Mouse (Mus musculus) C2C12 (cell line): ENCODE measurements at regions not wholly inside any gene's neighbourhood (a gene's known extent, or its start where the extent isn't known, plus 50 kb on each side); places are given as distances from the start of the nearest gene placed in this dataset.

Source experiments
- H3K27me3 ChIP-seq: one replicate; pipeline ENCODE4 v1.6.1; 2011; ENCODE audit not compliant: control insufficient read depth, insufficient read depth, insufficient read length
- H3K36me3 ChIP-seq: one replicate; pipeline ENCODE4 v1.6.1; 2011; ENCODE audit not compliant: control insufficient read depth, insufficient read depth
- H3K4me3 ChIP-seq: one replicate; pipeline ENCODE4 v1.5.1; 2011; ENCODE audit warnings: mild to moderate bottlenecking, control low read depth; ENCODE audit not compliant: poor library complexity, insufficient read depth, severe bottlenecking
- H3K79me2 ChIP-seq: one replicate; pipeline ENCODE4 v1.6.1; 2011; ENCODE audit not compliant: control insufficient read depth, insufficient read depth
- H3K79me3 ChIP-seq: one replicate; pipeline ENCODE4 v1.6.1; 2011; ENCODE audit warnings: low read depth, control low read depth
- H3ac ChIP-seq: one replicate; pipeline ENCODE3; 2011; ENCODE audit warnings: low read depth; ENCODE audit not compliant: control insufficient read depth, insufficient read length
- CEBPB ChIP-seq: IDR thresholded peaks from one replicate; pipeline ENCODE4 v1.6.1; 2011; ENCODE audit warnings: low read depth, mild to moderate bottlenecking, control low read depth, moderate library complexity
- CTCF ChIP-seq: IDR thresholded peaks from one replicate; pipeline ENCODE4 v1.5.1; 2011; ENCODE audit not compliant: control insufficient read depth, insufficient read depth, insufficient read length
- FOSL1 ChIP-seq: IDR thresholded peaks from one replicate; pipeline ENCODE4 v1.8.0; 2011; ENCODE audit warnings: mild to moderate bottlenecking, low read length; ENCODE audit not compliant: poor library complexity, insufficient read depth, severe bottlenecking
- MAX ChIP-seq: IDR thresholded peaks from one replicate; pipeline ENCODE4 v1.6.1; 2011; ENCODE audit warnings: mild to moderate bottlenecking, control low read depth
- MYOD1 ChIP-seq: IDR thresholded peaks from one replicate; pipeline ENCODE4 v1.6.1; 2011; ENCODE audit warnings: low read depth; ENCODE audit not compliant: control insufficient read depth, insufficient read length
- MYOG ChIP-seq: IDR thresholded peaks from one replicate; pipeline ENCODE4 v1.6.1; 2011; ENCODE audit not compliant: control insufficient read depth, insufficient read length; ENCODE audit errors: extremely low read depth
- USF1 ChIP-seq: IDR thresholded peaks from one replicate; pipeline ENCODE4 v1.6.1; 2011; ENCODE audit warnings: low read depth, mild to moderate bottlenecking, control low read depth, moderate library complexity

DNA sequence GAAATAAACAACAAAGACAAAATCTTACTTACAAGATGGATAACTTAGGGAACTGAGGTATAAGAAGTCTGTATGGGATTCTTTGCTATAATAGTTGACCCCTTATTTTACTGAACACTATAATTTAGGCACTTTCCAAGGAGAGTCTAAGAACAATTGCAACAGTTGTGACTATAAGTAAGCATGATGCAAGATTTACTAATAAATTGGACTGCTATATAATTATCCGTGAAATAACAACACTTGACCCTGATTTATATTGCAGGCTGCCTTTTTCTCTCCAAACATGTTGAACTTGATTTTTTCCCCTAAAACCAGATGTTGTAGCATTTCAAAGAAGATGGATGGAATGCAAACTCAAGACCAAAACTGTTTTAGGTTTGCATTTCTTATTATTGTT lies 237.2 kb upstream of the Mef2c start:
- TF ChIP-seq MAX (no peak), FOSL1 (no peak), CTCF (no peak), MYOD1 (no peak), USF1 (no peak), CEBPB (no peak), MYOG (no peak)
- Histone ChIP-seq H3ac (no peak overlapping the region), H3K79me2 (no peaks in the 10 kb centered on the region)

DNA sequence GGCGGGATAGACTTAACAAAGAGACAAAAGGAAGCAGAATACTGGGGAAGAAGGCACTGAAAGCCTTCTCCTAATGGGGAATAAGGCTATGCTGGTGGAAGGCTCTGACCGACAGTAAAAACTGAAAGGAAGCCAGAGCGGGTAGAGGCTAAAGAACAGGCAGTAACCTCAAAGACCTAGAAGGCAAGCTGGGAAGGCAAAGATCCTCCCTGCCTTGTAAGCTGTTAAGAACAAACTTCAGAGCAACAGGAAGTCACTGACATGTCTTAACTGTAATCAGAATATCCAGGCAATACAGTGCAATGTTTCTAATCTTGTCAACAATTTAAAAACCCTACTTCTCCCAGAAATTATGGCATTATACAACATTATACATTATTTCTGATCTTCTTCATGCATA lies 235.2 kb upstream of the Mef2c start:
- no peak overlapping the region for H3K4me3 ChIP-seq
- no peak for TF ChIP-seq CTCF
- TF ChIP-seq USF1: no peak
- no peak for TF ChIP-seq MYOD1
- no peak for TF ChIP-seq CEBPB
- no peak for TF ChIP-seq FOSL1
- TF ChIP-seq MAX: no peak
- no peak for TF ChIP-seq MYOG
- no peak overlapping the region for H3ac ChIP-seq
- H3K36me3 ChIP-seq: no peaks in the 10 kb centered on the region
- H3K79me2 ChIP-seq: no peaks in the 10 kb centered on the region
- H3K79me3 ChIP-seq: no peaks in the 10 kb centered on the region
- H3K27me3 ChIP-seq: no peaks in the 10 kb centered on the region

More for the DNA sequence above, 237.2 kb upstream of the Mef2c start:
- no peak overlapping the region for H3K4me3 ChIP-seq
- no peaks in the 10 kb centered on the region for H3K27me3 ChIP-seq
- no peaks in the 10 kb centered on the region for H3K79me3 ChIP-seq
- H3K36me3 ChIP-seq: no peaks in the 10 kb centered on the region

DNA sequence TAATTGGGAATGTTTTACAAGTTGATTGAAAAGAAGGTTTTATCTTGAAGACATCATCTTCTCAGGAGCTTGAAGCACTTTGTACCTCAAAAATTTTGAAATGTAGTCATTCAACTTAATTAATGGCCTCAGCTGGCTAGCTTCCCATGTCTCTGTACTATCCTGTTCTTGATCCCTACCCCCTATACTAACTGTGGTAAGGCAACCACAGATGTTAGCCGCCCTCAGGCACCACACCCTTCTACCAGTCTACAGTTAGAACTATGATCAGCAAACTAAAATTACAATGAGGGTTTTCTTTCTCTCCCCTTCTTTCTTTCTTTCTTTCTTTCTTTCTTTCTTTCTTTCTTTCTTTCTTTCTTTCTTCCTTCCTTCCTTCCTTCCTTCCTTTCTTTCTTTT lies 225.1 kb upstream of the Mef2c start:
- TF ChIP-seq MAX (no peak), FOSL1 (no peak), CTCF (no peak), MYOG (no peak), MYOD1 (no peak), CEBPB (no peak), USF1 (no peak)
- Histone ChIP-seq H3K79me2 (no peaks in the 10 kb centered on the region), H3K27me3 (no peaks in the 10 kb centered on the region), H3K4me3 (no peak overlapping the region), H3K36me3 (no peaks in the 10 kb centered on the region), H3K79me3 (no peaks in the 10 kb centered on the region), H3ac (no peak overlapping the region)

DNA sequence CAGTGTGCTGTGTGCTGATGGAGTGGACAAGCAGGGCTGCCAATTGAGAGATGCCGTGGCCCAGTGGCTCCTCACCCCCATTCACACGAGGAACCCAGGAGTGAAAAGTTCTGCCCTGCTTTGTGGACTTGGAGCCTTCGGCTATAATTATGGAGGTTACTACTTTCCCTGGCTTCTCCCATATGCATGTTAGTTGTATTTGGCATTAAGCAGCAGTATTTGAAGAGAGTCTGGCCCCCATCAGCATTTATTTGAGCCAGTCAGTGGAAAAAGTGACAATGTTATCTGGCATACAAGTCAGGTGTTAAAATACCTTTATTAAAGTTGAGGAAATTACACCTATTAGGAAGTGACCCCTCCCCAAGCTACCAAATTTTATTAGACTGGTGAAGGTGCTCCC lies 196.1 kb upstream of the Mef2c start:
- Histone ChIP-seq H3K36me3 (no peaks in the 10 kb centered on the region), H3K4me3 (no peak overlapping the region), H3K79me3 (no peaks in the 10 kb centered on the region), H3K27me3 (no peaks in the 10 kb centered on the region), H3ac (no peak overlapping the region), H3K79me2 (no peaks in the 10 kb centered on the region)
- TF ChIP-seq USF1: no peak
- TF ChIP-seq MAX: no peak
- no peak for TF ChIP-seq MYOD1
- TF ChIP-seq MYOG: no peak
- no peak for TF ChIP-seq CTCF
- no peak for TF ChIP-seq CEBPB
- no peak for TF ChIP-seq FOSL1

DNA sequence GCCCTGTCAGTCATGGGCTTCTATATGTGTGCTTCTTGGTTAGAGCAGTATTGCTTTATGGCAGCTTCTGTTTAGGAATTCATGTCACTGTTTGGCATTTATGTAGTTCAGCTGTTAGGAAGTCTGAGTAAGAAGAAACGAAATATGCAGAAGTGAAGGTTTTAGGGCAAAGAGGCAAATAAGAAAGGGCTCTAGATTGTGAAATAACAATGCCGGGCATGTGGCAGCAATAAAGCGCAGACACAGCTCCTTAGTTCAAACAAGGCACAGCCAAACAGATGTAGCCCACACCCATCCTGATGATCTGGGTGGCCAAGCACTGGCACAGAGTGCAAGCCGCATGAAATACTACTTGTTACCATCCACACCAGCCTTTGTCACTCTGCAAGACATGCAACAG lies 175.3 kb upstream of the Mef2c start:
- Histone ChIP-seq H3K79me3 (no peaks in the 10 kb centered on the region), H3K4me3 (no peak overlapping the region), H3ac (no peak overlapping the region), H3K27me3 (no peaks in the 10 kb centered on the region), H3K36me3 (no peaks in the 10 kb centered on the region), H3K79me2 (no peaks in the 10 kb centered on the region)
- no peak for TF ChIP-seq FOSL1
- no peak for TF ChIP-seq MAX
- no peak for TF ChIP-seq MYOD1
- TF ChIP-seq MYOG: no peak
- TF ChIP-seq USF1: no peak
- no peak for TF ChIP-seq CEBPB
- no peak for TF ChIP-seq CTCF

DNA sequence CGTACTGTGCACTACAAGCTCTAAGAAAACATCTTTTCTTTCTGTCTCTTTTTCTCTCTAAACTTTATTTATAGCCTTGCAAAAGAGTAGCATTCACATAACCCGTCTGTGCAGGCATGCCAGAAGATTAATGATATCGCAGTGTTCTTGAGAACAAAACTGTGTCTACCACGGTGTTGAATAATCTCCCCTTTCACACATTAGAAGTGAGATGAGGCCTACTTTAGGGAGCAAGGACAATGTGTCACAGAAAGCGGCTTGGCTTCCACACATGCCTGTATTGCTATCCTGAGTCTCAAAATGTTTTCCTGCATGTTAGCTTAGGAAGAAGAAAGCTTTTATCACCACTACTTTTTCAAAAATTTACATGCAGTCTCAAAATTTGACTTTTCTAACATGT lies 170.1 kb upstream of the Mef2c start:
- H3ac ChIP-seq: no peak overlapping the region
- no peaks in the 10 kb centered on the region for H3K27me3 ChIP-seq
- H3K79me3 ChIP-seq: no peaks in the 10 kb centered on the region
- H3K4me3 ChIP-seq: no peak overlapping the region
- no peaks in the 10 kb centered on the region for H3K79me2 ChIP-seq
- no peaks in the 10 kb centered on the region for H3K36me3 ChIP-seq
- TF ChIP-seq USF1 (no peak), CTCF (no peak), FOSL1 (no peak), MYOG (no peak), CEBPB (no peak), MAX (no peak), MYOD1 (no peak)
